Mouse (Mus musculus) c-Kit-positive CD71-positive TER-119-positive erythroid progenitor cells, embryonic 14.5 days (primary cell): Measurements from ENCODE around the gene Tmem253.

Experiments used
- DNase-seq: peaks from one replicate; pipeline ENCODE4 v3.0.0-alpha.2; 2013; ENCODE audit warnings: low spot score

The Tmem253 gene

DNA sequence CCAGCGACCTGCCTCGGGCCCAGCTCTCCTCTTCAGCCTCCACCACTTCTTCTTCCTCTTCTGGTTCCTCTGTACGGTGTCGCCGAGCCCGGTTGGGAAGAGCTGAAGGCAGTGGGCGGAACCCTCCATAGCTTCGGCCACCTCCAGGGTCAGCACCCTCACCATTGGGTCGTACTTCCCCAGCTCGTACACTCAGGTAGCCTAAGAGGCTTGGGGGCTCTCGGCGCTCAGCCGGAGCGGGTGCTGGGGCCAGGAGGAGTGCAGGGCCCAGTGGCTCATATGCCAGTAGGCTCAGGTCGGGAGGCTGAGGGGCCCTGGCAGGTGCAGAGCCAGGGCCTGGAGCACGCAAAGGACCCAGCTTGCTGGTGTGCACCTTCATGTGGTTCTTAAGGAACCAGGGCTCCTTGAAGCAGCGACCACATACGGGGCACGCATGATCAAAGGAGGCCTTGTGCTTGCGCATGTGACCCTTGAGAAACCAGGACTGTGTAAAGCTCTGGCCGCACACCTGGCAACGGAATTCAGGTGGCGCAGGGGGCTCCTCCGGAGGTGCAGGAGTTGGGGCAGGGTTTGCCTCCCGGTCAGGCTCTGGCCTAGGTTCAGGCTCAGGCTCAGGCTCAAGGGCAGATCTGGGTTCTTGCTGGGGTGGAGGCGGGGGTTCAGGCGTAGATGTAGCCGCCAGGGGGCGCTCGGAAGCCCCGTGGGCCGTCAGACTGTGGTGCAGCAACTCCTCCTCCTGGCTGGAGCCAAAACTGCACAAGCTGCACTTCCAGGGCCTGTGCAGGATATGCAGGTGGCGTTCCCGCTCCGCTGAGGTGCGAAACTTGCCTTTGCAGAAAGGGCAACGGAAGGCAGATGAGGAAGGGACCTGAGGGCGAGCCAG is 6.9 kb upstream of the Tmem253 start:
- DNase-seq, result peak; percentile 81

GRCm38 (mm10) chr14:52009361-52009760 is 6.1 kb upstream of the Tmem253 start:
- DNase-seq, result no peak

DNA sequence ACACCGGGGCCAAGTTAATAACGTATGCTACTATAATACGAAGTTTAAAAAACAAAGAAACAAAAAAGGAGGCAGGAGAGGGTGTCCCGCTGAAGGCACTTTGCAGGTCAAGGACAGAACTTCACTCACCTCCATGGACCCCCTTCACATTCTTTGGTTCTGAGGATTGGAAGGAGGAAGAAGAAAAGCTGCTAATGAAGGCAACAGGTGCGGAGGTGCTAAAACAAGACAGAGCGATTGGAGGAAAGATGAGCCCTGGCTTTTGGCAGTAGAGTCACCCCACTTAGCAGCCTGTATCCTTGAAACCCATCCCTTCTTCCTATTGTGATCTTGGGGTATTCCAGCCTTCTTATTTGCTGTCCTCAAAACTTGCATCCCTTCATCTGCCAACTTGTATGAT is 5.6 kb upstream of the Tmem253 start:
- no peak for DNase-seq

DNA sequence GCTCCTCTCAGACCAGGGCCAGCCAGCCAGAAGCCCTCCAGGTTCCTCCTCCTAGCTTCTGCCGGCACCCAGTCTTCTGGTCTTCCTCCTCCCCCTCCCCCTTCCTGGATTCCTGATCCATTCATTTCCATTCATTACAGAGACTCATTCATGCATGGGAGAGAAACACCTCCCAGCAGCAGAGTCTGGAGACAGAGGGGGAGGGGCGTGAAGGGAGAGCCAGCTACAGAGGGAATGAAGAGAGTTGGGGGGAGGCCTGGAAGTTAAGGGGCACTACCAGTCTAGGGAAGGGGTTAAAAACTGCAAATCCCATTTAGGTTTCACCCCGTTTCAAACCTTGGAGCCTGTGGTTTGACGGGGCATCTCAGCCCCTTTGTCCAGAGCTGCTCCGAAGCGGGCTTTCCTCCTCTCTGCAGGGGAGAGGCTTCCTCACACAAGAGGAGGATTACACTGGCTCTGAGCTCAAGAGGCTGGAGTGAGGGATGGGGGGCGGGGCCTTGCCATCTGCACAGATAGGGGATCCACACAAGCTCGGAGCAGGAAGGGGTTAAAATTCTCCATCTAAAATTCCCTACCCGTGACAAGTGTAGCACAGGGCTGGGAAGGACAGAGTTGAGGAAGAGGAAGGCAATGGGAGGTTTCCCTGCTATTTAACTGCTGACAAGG is 4.9 kb upstream of the Tmem253 start:
- no peak for DNase-seq

GRCm38 (mm10) chr14:52011683-52012082 is 3.8 kb upstream of the Tmem253 start:
- DNase-seq, result no peak

GRCm38 (mm10) chr14:52012085-52012484 is 3.4 kb upstream of the Tmem253 start:
- DNase-seq, result no peak

DNA sequence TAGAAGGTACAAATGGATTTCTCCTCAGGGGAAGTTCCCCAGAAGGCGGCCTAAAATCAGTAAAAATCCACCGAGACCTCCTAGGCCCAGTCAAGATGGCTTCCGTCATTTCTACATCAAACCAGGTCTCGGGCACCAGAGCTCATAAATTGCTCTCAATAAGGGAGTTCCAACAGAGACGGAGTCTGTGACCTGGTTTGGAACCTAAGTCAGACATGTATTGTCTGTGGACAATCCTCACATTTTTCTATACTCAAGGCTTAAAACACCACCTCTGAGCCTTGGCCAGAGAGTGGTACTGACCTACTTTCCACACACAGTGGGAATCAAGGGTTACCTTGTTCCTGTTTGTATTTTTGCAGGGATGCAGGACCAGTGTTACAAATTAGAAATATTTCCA is 2.9 kb upstream of the Tmem253 start:
- no peak for DNase-seq

- no peak for DNase-seq
Observed at GRCm38 (mm10) chr14:52013021-52013610, 2.3 kb upstream of the Tmem253 start.

GRCm38 (mm10) chr14:52013771-52014219 is 1.7 kb upstream of the Tmem253 start:
- DNase-seq, result no peak

- no peak for DNase-seq
Observed at GRCm38 (mm10) chr14:52014271-52014760, 1.1 kb upstream of the Tmem253 start.

DNA sequence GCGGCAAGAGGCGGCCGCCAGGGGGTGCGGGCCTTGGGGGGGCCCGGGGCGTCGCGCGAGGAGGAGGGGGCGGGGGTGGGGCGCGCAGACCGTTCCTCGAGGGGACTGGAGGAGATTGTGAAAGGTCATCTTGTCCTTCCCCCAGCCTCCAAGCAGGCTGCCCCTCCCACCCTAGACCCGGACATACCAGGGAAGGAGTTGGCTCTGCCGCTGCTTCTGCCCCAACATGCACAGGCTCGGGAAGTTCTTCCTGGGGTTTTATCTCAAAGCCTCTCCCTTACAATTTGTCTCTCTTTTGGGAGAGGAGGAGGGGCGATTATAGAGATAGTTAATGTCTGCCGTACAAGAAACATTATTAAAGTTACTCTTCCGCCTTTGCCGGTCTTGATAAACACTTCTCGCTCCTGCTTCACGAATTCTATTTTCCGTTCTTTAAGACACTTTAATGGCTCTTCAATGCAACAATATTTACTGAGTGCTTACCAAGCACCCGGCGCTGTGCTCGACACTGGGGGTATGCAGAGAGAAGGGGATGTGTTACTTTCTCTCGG is 622 bp upstream of the Tmem253 start:
- DNase-seq, result peak; percentile 45

DNA sequence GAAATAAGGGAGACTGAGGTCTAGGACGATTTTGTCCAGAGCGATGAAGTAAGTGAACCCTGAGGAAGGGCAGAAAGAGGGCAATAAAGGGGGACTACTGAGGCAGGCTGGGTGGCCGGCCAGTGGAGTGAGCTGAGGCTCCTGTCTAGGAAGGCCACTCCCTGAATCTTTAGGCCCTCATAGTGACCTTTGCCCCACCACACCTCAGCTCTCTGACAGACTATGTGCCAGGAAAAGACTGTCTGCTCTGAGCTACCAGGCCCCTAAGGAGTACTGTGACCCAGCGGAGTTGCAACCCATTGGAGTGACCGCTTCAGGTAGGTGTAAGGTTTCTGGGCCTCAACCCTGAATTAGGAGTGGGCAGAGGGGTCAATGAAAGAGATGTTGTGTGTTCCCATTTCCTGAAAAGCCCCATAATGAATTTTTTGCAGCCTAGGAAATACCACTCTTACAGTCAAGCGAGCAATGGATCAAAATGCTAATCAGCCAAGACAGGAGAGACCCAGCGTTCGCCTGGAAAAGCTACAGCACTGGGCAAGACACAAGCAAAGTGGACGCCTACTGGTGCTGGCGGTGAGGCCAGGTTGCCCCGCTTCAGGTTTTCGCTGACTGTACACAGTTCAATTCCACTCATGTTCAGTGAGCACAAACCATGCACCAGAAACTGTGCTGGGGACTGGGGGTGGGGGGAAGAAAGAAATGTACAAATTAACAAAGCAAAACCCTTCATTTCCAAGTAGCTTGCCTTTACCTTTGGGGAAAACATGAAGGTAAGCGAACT is 1.4 kb downstream of the Tmem253 start:
- DNase-seq, result no peak

DNA sequence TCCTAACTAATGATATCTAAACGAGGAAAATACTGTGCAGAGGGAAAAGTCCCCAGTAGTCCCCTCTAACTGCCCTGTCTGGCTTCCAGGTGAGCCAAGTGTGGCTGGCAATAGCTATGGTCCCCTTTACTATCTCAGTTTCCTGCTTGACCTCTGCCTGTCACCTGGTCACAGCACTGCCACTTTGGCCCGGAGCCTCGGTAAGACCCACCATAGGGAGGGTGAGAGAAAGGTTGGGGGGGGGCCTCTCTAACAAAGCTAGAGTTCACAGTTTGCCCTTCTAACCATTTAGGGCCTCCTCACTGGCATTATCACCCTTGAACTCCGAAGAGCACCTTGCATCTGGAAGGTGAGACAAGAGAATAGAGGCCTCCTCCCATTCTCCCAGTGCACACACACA is 2.2 kb downstream of the Tmem253 start:
- no peak for DNase-seq

DNA sequence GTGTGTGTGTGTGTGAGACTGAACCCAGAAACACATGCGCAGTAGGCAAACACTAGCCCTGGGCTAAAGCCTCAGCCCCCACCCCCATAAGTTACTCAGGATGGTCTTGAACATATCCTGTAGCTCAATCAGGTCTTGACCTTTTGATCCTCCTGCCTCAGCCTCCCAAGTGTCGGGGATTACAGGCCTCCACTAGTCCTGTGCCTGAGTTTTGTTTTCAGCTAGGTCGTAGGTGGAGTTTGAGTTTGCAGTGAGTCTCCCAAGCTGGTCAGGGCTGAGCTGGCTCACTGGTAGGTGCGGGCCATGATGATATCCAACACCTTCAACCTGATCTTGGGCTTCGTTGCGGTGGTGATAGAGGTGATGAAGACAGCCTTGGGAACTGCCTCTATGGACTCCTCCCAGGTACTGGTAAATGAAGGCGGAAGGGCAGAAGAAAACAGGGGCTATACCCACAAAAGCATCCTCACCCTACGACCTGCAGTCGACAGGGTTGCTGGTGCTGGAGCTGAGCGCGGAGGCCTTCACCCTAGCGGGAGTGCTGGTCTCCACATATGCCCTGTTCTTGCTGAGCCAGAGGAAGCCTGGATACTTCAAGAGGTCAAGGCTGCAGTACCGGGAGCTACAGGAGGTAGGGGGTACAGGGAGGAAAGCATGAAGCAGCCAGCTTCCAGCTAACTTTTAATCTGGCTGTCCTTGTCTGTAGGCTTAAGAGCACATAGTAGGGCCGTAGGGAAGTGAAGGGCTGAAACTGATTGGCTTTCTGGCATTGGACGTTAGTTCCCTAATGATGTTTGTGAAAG is 3.0 kb downstream of the Tmem253 start:
- no peak for DNase-seq

DNA sequence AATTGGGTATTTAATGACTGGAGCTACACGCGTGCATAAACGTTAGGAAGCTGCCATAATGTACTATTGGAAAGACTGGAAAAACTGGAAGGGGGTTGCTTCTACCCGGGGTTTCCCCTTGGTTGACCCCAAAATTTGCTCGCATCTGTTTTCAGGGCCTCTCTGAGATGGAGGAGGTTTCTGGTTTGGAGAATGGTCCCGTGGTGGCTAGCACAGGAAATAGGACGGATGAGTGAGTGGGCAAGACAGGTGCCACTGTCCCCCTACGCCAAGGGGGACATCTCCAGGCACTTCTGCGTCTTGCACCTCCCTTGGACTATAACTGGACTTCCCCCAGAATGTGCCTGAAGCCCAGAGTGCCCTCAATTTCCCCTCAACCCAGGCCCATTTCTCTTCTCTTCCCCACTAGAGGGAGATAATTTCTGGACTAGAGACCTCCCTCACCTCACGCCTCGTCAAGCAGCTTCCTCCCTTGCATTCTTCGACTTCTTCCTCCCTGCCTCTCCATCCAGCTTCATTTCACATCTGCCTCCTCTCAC is 3.7 kb downstream of the Tmem253 start:
- DNase-seq, result no peak

GRCm38 (mm10) chr14:52019590-52020340 is 4.3 kb downstream of the Tmem253 start:
- peak; percentile 94 for DNase-seq

DNA sequence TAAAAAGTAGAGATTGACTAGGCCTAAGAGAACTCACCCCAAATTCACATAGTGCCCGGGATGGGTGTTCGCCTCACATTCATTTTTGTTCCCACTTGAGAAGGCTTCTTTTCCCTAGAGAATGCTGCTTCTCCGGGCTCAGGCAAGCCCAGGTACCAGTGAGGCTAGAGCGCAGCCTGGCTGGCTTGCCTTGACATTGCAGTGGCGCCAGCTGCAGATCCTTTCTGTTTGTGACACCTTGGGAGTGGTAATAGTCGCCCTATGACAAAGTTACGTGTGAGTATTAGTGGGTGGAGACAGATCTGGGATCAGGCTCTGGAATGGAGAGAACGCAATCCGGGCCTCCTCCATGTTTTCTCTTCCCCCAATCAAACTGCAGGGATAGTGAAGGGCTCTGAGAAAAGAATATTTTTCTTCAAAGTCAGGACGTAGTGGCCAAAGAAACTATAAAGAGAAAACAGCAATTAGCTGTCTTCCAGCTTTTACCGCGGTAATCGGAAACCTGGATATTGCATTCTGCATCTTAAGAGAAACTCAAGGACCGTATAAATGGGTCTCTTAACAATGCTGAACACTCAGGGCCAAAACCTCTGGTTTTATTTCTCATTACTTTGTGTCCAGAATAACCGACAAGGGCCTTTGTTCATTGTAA is 5.2 kb downstream of the Tmem253 start, which contains the start of gene Zfp219:
TSS of gene Zfp219 (minus strand) at position 248 of the 652 bp plus-strand sequence.
- peak; percentile 81 for DNase-seq

- no peak for DNase-seq
Observed at GRCm38 (mm10) chr14:52021138-52021529, 5.7 kb downstream of the Tmem253 start.

DNA sequence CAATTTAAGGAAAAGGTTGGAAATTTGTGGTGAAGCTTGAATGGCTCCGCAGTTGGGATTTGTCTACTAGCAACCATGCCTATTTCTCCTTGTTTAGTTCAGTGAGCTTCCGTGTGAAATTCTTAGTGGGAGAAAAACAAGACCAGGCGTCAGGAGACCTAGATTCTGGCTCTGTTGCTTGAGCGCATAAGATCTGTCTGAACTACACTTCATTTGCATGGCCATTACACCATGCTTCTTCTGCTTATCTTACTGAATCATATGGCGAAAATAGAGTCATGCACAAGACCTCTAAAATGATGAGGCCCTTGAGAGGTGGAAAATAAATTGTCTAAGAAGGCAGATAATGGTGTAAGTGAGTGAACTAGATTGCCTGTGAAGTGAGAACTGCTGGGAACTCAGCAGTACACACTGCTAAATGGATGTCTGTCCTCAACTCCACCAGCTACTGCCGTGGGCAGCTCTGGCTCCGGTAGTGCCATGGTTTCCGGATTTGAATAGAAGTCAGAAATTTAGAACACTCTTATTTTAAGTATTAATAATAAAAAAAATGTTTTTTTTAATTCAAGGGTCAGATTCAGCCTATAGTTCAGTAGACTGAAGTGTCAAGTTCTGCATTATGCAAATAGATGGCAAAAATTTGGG is 6.2 kb downstream of the Tmem253 start:
- DNase-seq, result no peak
